ENCODE assay signal across 8 mouse cellular contexts in the genomic region with DNA sequence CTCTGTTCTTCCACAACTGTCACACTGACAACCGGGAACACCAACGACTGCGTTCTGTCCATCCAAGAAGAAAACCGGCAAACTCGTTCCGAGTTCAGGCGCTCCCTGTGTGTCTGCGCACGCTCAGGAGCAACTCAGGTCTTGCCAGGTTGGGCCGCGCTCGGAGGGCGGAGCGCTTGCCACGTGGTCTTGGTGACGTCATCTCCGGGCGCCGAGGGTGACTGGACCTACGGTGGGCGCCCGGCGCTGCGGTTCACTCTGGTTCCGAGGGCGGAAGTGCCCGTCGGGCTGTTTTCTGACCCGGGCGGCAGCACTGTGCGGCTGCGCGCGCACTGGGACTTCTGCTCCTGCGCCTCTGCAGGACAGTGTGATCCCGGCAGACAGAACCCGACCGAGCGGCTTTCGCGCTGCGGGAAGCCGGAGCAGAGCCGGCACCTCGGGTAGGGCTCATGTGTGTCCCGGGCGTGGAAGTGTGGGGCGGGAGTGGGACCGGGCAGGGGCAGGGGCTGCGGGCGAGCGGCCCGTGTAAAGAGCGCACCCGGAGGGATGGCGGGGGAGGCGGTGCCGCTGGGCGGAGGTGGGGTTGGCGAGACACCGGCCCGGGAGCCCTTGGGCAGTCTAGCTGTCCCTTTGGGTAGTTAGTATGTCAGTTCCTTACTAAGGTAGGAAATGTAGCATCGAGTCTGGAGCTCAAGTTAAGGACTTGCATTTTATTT. TPM values are rescaled to one million over a fixed set of nuclear protein-coding genes. Genes with fewer than 3 reads are reported as not detected.
DNase-seq lines count a peak whose midpoint lies in the region; ATAC-seq lines count a peak whose summit lies in the region.

A gene (plus strand): TSS at position 214 of the 716 bp plus-strand sequence.

- peak within 1 kb of the TSS; percentile 68 for H3K4me2 ChIP-seq in hindbrain, embryonic 15.5 days

- no peaks in the 10 kb centered on the region for H3K36me3 ChIP-seq in hindbrain, embryonic 15.5 days

- ATAC-seq in hindbrain, embryonic 15.5 days (ENCODE audit: low FRiP score, low read depth), result peak; percentile 99

- peaks cover 25% of the 10 kb centered on the region for H3K4me1 ChIP-seq in hindbrain, embryonic 15.5 days (replicated peaks)

- WGBS in hindbrain, embryonic 15.5 days, result under 1% methylated on average over 63 of the region's 63 CpGs

- H3K4me3 ChIP-seq in hindbrain, embryonic 15.5 days, result peak within 1 kb of the TSS; percentile 95

- no peaks in the 10 kb centered on the region for H3K9me3 ChIP-seq in hindbrain, embryonic 15.5 days

- peak within 1 kb of the TSS; percentile 87 for H3K27ac ChIP-seq in hindbrain, embryonic 15.5 days (replicated peaks)

- H3K9ac ChIP-seq in hindbrain, embryonic 15.5 days, result peak within 1 kb of the TSS; percentile 83

- DNase-seq in T-cell, adult 2 months (ENCODE audit: low spot score), result peak; percentile 97
- peak; percentile 98 to 99 for DNase-seq in cerebellum, postnatal 36 days
- peak; percentile 99 for DNase-seq in frontal cortex, postnatal 36 days (ENCODE audit: low spot score in 2 of 2)
- DNase-seq in left cerebral cortex, adult 11 months (ENCODE audit: low spot score), result peak; percentile 98
- DNase-seq in lung, postnatal 4 days, result peak; percentile 100
- peak; percentile 98 for DNase-seq in retina, postnatal 7 days (ENCODE audit: low read depth, low spot score)
- peak; percentile 99 for DNase-seq in urinary bladder, adult 2 months (ENCODE audit: low spot score)

- no peaks in the 10 kb centered on the region for H3K27me3 ChIP-seq in hindbrain, embryonic 15.5 days

RNA-seq across cellular contexts. Expression of the gene that starts here (rescaled TPM):
- 44.3 and 51.9 TPM in 2 replicates for polyA plus RNA-seq in hindbrain, embryonic 15.5 days (2015; fragmentation: Nextera tagmentation; extraction: Ambion mirVana)
- 23.9 and 26.5 TPM in 2 replicates for polyA plus RNA-seq in urinary bladder, adult 2 months (2012; rRNA removed)

Comparison
In these comparisons a context has a peak if more than half of its experiments do, and no peak if none do; other contexts are left out.
1. Peak in every context shown above with its lines: DNase-seq, ATAC-seq, H3K4me3 ChIP-seq and H3K27ac ChIP-seq.